Mouse (Mus musculus): ENCODE results near the gene Mex3d. TPM values are rescaled to one million over a fixed set of nuclear protein-coding genes. Genes with fewer than 3 reads are reported as not detected.
A peak's percentile ranks its signal among the peaks of the same experiment; 100 is the strongest.

Mex3d gene
- total RNA-seq (2021): 10 to 100 TPM in 1 of 2 experiments, 1 to 10 TPM in 1; 8.9 to 12.2 TPM
- long read RNA-seq, experiment 1, transcript Mex3d-201 (2 exons, 3,266 nt): major isoform, 12 of 15 reads
- long read RNA-seq, experiment 1, partial matches to known transcripts: 0 of 15 reads
- long read RNA-seq, experiment 1, other reads (novel, unspliced or antisense): 3 of 15 reads
- long read RNA-seq, experiment 2, transcript Mex3d-201 (2 exons, 3,266 nt): major isoform, 6 of 6 reads
- long read RNA-seq, experiment 2, partial matches to known transcripts: 0 of 6 reads
- long read RNA-seq, experiment 2, other reads (novel, unspliced or antisense): 0 of 6 reads

DNA sequence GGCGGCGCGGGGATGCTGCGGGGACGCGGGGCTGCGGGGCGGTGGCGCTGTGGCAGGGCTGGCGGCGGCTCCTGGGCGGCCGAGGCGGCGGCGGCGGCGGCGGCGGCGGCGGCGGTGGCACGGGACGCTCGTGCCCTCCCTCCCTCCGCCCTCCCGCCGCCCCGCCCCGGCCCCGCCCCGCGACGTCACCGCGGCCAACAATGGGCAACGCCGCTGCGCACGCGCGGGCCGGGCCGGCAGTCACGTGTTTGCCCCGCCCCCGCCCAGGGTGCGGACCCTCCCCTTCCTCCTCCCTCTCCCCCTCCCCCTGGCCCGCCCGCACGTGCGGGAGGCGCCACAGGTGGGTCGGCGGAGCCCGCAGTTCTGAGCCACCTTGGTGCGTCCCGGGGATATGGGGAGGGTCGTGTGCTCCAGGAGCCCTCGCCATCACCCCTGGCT lies at the start of gene Mex3d:
TSS of gene Mex3d (minus strand) at position 138 of the 438 bp plus-strand sequence.
- DNase-seq: peak; percentile 94

DNA sequence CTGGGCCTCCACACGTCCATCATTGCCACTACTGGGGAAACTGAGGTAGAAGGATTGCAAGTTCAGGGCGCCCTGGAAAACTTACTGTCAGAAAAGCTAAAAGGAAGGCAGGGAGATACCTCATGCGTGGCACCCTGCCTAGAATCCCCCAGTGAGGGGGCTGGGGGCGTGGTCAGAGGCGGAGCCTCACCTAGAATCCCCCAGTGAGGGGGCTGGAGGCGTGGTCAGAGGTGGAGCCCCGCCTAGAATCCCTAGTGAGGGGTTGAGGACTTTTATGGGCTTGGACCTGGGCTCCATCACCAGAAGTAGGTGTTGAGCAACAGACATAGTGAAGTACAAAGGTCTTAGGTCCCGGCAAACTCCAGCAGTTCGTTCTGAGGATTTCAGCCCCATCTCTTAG lies 48.8 kb upstream of the Mex3d start:
- no peak for DNase-seq

GRCm38 (mm10) chr10:80435764-80436163 lies 48.3 kb upstream of the Mex3d start:
- no peak for DNase-seq

- no peak for DNase-seq
These were observed 47.4 kb upstream of the Mex3d start for GRCm38 (mm10) chr10:80434823-80435222.

GRCm38 (mm10) chr10:80434233-80434592 lies 46.8 kb upstream of the Mex3d start:
- DNase-seq: no peak

DNA sequence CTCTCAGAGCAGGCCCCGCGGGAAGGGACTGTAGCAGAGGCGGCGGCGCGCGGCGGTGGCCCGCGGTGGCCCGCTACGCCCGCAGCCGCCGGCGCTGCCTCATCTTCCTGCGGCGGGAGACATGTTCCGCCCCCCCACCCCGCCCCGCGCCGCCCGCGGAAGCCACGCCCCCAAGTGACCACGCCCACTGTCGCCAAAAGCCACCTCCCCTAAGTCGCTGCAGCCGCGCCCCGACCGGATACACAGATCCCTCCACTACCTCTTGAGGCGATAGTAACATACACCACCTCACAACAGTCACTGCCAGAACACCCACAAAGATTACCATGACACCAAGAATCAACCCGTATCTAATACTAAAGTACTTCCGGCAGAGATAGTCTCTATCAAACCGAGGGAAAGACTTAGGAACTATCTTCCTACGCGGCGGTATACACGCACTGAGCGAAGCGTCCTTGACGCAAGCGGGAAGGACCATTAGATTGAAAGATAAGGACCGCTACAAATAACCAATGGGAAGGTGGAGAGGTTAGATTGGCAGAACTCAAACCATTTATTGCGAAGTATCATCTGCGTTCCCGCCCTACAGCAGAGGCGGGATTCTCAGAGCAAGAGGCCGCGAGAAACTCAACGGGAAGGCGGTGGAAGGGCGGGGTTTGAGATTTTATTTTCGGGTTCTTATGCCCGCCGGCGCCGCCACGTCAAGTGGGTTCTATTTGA lies 46.2 kb upstream of the Mex3d start, which contains the start of gene Tcf3:
TSS of gene Tcf3 (minus strand) at position 135 of the 720 bp plus-strand sequence.
- DNase-seq: peak; percentile 97

GRCm38 (mm10) chr10:80432936-80433512 lies 45.6 kb upstream of the Mex3d start:
- peak; percentile 49 for DNase-seq

- no peak for DNase-seq
These were observed 44.9 kb upstream of the Mex3d start for GRCm38 (mm10) chr10:80432387-80432785.

DNA sequence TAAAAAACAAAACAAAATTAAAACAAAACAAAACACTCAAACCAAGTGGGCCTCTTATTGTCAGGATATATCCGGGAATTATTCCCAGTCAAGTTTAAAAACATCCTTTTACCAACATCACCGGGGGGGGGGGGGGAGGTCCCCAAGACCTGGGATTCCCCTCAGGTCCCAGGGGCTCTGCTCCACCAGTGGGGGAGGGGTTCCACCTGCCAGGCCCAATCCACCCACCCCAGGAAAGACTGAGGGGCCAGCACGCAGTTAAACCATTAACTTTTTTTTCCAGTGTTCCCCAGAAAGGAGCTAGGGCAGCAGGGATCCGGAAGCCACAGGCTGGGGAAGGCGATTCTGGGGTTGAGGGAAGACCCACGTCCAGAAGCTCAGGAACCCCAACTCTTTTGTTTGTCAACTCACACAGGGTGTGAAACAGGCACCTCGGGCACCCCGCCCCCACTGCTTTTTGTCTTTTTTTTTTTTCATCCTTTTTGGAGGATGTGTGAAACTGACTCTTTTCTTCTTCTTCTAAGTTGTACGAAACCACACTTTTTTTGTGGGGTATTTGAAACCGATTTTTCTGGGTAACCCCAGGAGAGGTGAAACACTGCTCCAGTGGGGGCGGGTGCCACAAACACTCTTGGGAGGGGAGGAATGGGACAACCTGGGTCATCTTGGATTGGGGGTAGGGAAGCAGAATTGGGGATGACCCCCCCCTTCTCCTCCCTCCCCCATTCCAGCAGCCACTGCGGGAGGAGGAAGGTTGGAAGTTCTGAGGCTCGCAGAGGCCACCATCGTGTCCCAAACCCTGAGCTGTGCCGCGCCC lies 44.3 kb upstream of the Mex3d start:
- DNase-seq: no peak

DNA sequence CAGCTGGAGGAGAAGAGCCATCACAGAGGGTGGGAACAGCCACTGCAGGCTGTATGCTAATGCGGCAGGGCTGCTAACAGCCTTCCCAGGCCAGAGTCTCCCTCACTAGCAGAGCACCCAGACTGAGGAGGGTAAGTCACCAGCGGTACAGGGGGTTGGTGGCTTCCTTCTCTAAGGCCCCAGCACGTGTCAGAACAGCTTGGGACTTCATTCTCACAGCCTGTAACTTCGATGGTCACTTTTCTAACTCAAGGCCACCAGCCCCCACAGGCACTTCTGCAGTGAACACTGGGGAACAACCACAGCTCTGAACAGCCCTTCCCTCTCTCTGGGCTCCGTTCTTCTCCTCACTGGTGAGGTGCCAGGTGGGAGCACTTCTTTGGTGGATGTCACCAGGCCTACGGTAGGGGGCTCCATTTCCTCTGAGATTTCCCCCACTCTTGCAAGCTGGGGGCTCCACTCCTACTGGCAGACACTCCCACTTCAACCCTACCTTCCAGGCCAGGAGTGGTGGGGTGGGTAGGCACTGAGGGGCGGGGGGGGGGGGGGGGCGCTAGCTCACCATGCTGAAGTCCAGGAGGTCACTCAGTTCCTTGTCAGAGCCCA lies 43.0 kb upstream of the Mex3d start:
- DNase-seq: no peak

- no peak for DNase-seq
These were observed 42.3 kb upstream of the Mex3d start for GRCm38 (mm10) chr10:80429800-80430199.

- no peak for DNase-seq
These were observed 37.6 kb upstream of the Mex3d start for GRCm38 (mm10) chr10:80425041-80425440.

DNA sequence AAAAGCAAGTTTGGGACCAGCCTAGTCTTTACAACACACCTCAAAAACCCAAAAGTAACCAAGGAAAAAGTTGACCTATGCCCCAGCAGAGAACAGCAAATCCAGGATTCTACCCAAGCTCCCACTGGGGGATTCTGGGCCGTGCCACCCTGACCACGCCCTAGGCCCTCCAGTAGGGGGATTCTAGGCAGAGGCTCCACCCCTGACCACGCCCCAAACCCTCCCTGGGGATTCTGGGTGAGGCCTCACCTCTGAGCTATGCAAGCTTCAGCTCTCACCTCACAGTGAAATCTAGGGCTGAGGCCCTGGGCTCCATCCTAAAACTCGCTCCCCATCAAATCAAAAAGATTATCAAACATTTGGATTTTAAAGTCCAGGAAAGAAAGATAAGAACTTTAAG lies 36.1 kb upstream of the Mex3d start:
- no peak for DNase-seq

GRCm38 (mm10) chr10:80421651-80422472 lies 34.4 kb upstream of the Mex3d start:
- no peak for DNase-seq

GRCm38 (mm10) chr10:80421208-80421607 lies 33.7 kb upstream of the Mex3d start:
- DNase-seq: no peak

DNA sequence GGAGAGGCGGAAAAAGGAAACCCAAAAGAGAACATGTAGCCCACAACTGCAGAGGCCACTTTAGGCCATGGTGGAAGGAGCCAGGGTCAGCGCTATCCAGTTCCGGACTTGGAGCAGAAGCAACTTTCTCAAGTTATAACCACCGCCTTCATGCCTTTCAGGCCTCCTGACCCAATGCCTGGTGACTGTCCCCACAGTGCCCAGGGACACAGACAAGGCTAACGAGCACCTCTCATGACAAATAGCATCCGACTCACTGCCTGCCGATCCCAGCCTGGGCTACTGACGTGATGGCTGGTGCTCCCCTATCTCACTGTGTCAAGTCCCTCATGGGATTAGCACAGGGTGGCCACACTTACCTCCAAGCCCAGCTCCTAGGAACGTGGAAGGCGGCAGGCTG lies 33.3 kb upstream of the Mex3d start:
- DNase-seq: no peak

- peak; percentile 37 for DNase-seq
These were observed 32.0 kb upstream of the Mex3d start for GRCm38 (mm10) chr10:80419419-80419818.

DNA sequence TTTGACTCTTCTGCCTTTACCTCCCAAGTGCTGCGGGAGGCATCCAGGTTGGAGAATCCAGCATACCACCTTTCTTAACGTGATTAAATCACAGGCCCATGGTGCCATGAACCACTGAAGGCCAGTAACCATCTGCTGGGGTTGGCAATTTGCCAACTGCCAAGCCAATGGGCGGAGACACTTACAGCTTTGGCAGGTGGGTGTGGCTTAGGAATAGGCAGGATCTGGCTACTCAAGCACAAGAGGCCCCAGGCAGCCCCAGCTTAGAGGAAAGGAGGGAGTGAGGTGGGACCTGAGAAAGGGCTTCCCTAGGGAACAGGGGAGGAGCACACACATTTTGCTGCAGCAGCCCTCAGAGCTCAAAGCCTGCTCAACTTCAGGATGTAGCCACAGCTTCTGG lies 30.9 kb upstream of the Mex3d start:
- DNase-seq: peak; percentile 34

DNA sequence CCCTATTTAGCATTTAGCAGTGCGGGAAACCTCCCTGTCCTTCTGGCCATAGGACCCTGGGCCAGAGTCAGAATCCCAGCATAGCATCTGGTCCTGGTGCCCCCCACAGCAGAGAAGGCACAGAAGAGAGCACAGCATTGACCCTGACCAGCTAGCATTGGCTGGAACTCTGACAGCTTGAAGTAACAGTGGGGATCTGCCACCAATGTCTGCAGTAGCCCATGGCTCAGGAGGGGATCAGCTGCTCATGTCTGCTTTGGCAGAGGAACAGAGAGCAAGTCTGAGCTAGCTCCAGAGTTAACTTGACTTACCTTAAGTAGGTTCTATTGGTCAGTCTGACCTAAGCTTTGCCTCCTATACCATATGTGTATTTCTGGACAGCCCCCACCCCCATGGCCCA lies 30.4 kb upstream of the Mex3d start:
- no peak for DNase-seq

- DNase-seq: no peak
These were observed 29.9 kb upstream of the Mex3d start for GRCm38 (mm10) chr10:80417371-80417770.

DNA sequence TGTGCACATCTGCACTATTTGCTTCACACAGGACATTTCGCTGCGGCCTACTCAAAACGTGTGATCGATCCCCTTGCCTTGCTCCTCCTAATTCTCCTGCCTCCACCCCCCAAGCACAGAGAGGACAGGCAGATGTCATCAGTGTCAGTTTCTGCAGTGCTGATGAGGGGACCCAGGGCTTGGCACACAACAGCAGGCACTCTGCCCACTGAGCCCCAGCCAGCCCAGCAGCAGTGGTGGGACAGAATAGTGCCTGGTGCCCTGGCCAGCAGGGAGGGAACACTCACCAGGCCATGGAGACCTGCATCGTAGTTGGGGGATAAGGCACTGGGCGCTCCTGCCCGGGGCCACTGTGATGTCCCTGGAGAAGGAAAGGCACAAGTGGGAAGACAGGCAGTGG lies 28.1 kb upstream of the Mex3d start:
- DNase-seq: no peak
